Mouse (Mus musculus): ENCODE data around the gene Grap2.

- TF ChIP-seq CTCF (IDR thresholded peaks at IDR 0.05; ENCODE audit: control insufficient read depth, insufficient read depth, insufficient read length), result no peak
- TF ChIP-seq USF1 (IDR thresholded peaks at IDR 0.05; ENCODE audit: low read depth), result no peak
- TF ChIP-seq MAX (IDR thresholded peaks at IDR 0.05), result no peak
- no peak for TF ChIP-seq MYOG (IDR thresholded peaks at IDR 0.05; ENCODE audit: control insufficient read depth, extremely low read depth, insufficient read length)
- no peak for TF ChIP-seq CEBPB (IDR thresholded peaks at IDR 0.05; ENCODE audit: low read depth)
These were observed 42.3 kb downstream of the Grap2 start for GRCm38 (mm10) chr15:80614500-80615289.
